Comparison of ENCODE assay signal across 10 mouse cellular contexts in genomic region chr2:77402329-77402728, GRCm38 (mm10).
DNase-seq lines count a peak whose midpoint lies in the region; ATAC-seq and TF ChIP-seq lines count a peak whose summit lies in the region.
"Had no signal": no experiment of that assay in that cellular context is flagged by ENCODE, and none has a peak within 500 bp of the region (broad histone marks: within the 10 kb centered on the region; RNA-seq: fewer than 3 reads in every experiment).

No protein-coding gene starts in this region.

- peak overlapping the region; percentile 63 for H3K4me2 ChIP-seq in heart, embryonic 16.5 days (ENCODE audit: low read depth, low read length)
- H3K4me2 ChIP-seq in forebrain, embryonic 12.5 days: peak overlapping the region; percentile 45
- 0 out of 2 replicates have a peak overlapping the region, but pooled peaks have one; percentile 9 for H3K4me2 ChIP-seq in intestine, postnatal 0 days (replicated peaks; ENCODE audit: low read depth)
- peak overlapping the region; percentile 29; the same call in 1 of the 2 replicates for H3K4me2 ChIP-seq in midbrain, postnatal 0 days (ENCODE audit: low read depth, low read length, poor library complexity, severe bottlenecking)

- DNase-seq in heart, postnatal 4 days: no peak
- no peak for DNase-seq in midbrain, postnatal 0 days (ENCODE audit: low spot score)
- no peak for DNase-seq in thymus, postnatal 14 days
- DNase-seq in adipocyte (ENCODE audit: low spot score): no peak
- no peak for DNase-seq in adrenal gland, postnatal 4 days (ENCODE audit: low spot score in 2 of 2)
- DNase-seq: gastrocnemius, postnatal 10 days had no signal

- H3K9me3 ChIP-seq in heart, embryonic 16.5 days (replicated peaks; ENCODE audit: control insufficient read depth, low read length): no peaks in the 10 kb centered on the region
- no peaks in the 10 kb centered on the region for H3K9me3 ChIP-seq in forebrain, embryonic 12.5 days
- no peaks in the 10 kb centered on the region for H3K9me3 ChIP-seq in intestine, postnatal 0 days (ENCODE audit: control insufficient read depth)
- H3K9me3 ChIP-seq in midbrain, postnatal 0 days (ENCODE audit: low read length): no peaks in the 10 kb centered on the region

- H3K27me3 ChIP-seq in heart, embryonic 16.5 days (ENCODE audit: control insufficient read depth, insufficient read depth, low read length): no peaks in the 10 kb centered on the region
- no peaks in the 10 kb centered on the region for H3K27me3 ChIP-seq in forebrain, embryonic 12.5 days
- H3K27me3 ChIP-seq in intestine, postnatal 0 days (replicated peaks; ENCODE audit: control insufficient read depth, insufficient read depth, low read length): no peaks in the 10 kb centered on the region
- H3K27me3 ChIP-seq in midbrain, postnatal 0 days (ENCODE audit: insufficient read depth, low read length): no peaks in the 10 kb centered on the region

- WGBS in heart, embryonic 16.5 days: 22% methylated on average over 13 of the region's 13 CpGs
- 25% methylated on average over 13 of the region's 13 CpGs for WGBS in forebrain, embryonic 12.5 days
- WGBS in intestine, postnatal 0 days: 30% methylated on average over 13 of the region's 13 CpGs
- WGBS in midbrain, postnatal 0 days: 25% methylated on average over 13 of the region's 13 CpGs

- no peak overlapping the region; the same call in 1 of the 2 replicates for H3K9ac ChIP-seq in heart, embryonic 16.5 days (ENCODE audit: low read length)
- H3K9ac ChIP-seq in forebrain, embryonic 12.5 days: no peak overlapping the region
- H3K9ac ChIP-seq in intestine, postnatal 0 days (ENCODE audit: low read depth, low read length): no peak overlapping the region
- no peak overlapping the region for H3K9ac ChIP-seq in midbrain, postnatal 0 days (replicated peaks; ENCODE audit: low read length, poor library complexity, severe bottlenecking)

- no peak overlapping the region for H3K27ac ChIP-seq in heart, embryonic 16.5 days (ENCODE audit: low read length)
- H3K27ac ChIP-seq in forebrain, embryonic 12.5 days: no peak overlapping the region
- no peak overlapping the region for H3K27ac ChIP-seq in intestine, postnatal 0 days (ENCODE audit: low read depth, low read length)
- no peak overlapping the region for H3K27ac ChIP-seq in midbrain, postnatal 0 days (ENCODE audit: low read depth, low read length)

- no peak for ATAC-seq in heart, embryonic 16.5 days (replicated peaks; ENCODE audit: extremely low read depth, insufficient read depth, low FRiP score)
- ATAC-seq in forebrain, embryonic 12.5 days (ENCODE audit: low FRiP score): no peak
- no peak for ATAC-seq in intestine, postnatal 0 days
- no peak for ATAC-seq in midbrain, postnatal 0 days (ENCODE audit: low FRiP score)

- H3K4me1 ChIP-seq in heart, embryonic 16.5 days (ENCODE audit: control insufficient read depth, insufficient read depth, low read length): peaks cover 3% of the 10 kb centered on the region
- H3K4me1 ChIP-seq in forebrain, embryonic 12.5 days: peaks cover 8% of the 10 kb centered on the region
- no peaks in the 10 kb centered on the region for H3K4me1 ChIP-seq in intestine, postnatal 0 days (replicated peaks; ENCODE audit: control insufficient read depth, insufficient read depth, low read length)
- peaks cover 10% of the 10 kb centered on the region; the same call in 1 of the 2 replicates for H3K4me1 ChIP-seq in midbrain, postnatal 0 days (ENCODE audit: insufficient read depth, low read length)

- no peaks in the 10 kb centered on the region for H3K36me3 ChIP-seq in heart, embryonic 16.5 days (ENCODE audit: control insufficient read depth, insufficient read depth)
- no peaks in the 10 kb centered on the region for H3K36me3 ChIP-seq in forebrain, embryonic 12.5 days (replicated peaks)
- H3K36me3 ChIP-seq in intestine, postnatal 0 days (ENCODE audit: control insufficient read depth, insufficient read depth): no peaks in the 10 kb centered on the region
- no peaks in the 10 kb centered on the region for H3K36me3 ChIP-seq in midbrain, postnatal 0 days (ENCODE audit: insufficient read depth, low read length)

- no peak for TF ChIP-seq CTCF in intestine, postnatal 0 days (IDR thresholded peaks at IDR 0.05; ENCODE audit: low read depth)
- TF ChIP-seq CTCF in midbrain, postnatal 0 days (IDR thresholded peaks at IDR 0.05): no peak

- H3K4me3 ChIP-seq in heart, embryonic 16.5 days (ENCODE audit: low read length): peak overlapping the region; percentile 34
- peak overlapping the region; percentile 19 for H3K4me3 ChIP-seq in forebrain, embryonic 12.5 days (replicated peaks)
- no peak overlapping the region for H3K4me3 ChIP-seq in intestine, postnatal 0 days (ENCODE audit: low read depth, low read length)
- H3K4me3 ChIP-seq in midbrain, postnatal 0 days (ENCODE audit: low read depth, low read length): no peak overlapping the region
- H3K4me3 ChIP-seq: myocyte had no signal

Comparison
In these comparisons a context has a peak if more than half of its experiments do, and no peak if none do; other contexts are left out.
1. H3K4me2 ChIP-seq: peak in every context shown above with its lines; median percentile 63 in heart, embryonic 16.5 days; 45 in forebrain, embryonic 12.5 days; 29 in midbrain, postnatal 0 days; 9 in intestine, postnatal 0 days.
2. H3K4me3 ChIP-seq: peak in heart, embryonic 16.5 days (single experiment) and forebrain, embryonic 12.5 days (single experiment); none in intestine, postnatal 0 days (single experiment) and midbrain, postnatal 0 days (single experiment).